Mouse (Mus musculus) regulatory T cell (primary cell): Measurements from ENCODE around the gene Slc22a29.
"Not testable (repeated sequence)": the region's sequence is repeated elsewhere in the genome, so short reads cannot be mapped to it uniquely, and the experiment has no call there.

Experiments
- in situ Hi-C: fragments of 300-600 bp; cut with MboI, MseI; formaldehyde crosslinking; loops from one replicate; pipeline ENCODE4 v1.15.1; 2025; ENCODE audit warnings: high pct_unique_total_duplicates

The Slc22a29 gene

DNA sequence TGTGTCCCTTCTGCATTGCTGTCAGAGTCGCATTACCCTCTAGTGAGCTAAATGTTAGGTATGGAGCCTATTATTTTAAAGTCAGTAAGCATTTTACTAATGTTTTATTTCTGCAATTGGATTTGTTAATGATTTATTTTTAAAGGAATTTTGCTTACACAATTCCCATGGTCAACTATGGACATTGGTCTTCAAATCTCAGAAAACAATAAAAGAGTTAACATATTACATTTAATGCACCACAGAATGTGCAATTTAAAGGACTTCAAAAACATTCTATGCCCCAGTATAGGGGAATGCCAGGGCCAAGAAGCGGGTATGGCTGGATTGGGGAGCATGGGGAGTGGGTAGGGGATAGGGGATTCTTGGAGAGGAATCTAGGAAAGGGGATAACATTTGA, at the start of gene Slc22a29:
Gene Slc22a29, minus strand, starts transcription at position 101 of the 400 bp plus-strand sequence.
- in situ Hi-C loops = no loop called here

DNA sequence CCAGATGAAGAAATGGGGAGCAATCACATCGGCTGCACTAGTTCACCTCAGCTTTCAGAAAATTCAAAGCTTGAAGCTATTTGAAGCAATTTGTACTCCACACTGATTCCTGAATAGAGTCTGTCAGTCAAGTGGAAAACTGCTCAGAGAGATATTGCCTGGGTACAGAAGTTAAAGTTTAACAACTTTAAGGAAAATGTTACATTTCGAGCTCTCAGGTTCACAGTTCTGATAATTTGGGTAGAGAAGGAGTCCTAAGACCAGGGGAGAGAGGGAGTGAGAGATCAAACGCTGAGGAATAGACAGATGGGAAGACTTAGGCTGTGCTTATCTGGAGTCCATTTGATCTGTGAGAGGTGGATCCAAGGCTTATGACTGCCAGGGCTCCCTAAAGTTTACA, 46.6 kb upstream of the Slc22a29 start:
- in situ Hi-C loops = loop anchor here (5.0 kb wide), 1 partner anchor 293 kb away; no protein-coding TSS in a partner anchor

- in situ Hi-C loops = loop anchor here (10.0 kb wide), 1 partner anchor 698 kb away; the partner anchor contains the start of gene Pla2g16
Measured at GRCm38 (mm10) chr19:8252705-8253037, 34.0 kb upstream of the Slc22a29 start.

GRCm38 (mm10) chr19:8251896-8252704, 33.4 kb upstream of the Slc22a29 start:
- in situ Hi-C loops = loop anchor here (10.0 kb wide), 1 partner anchor 697 kb away; the partner anchor contains the start of gene Pla2g16

GRCm38 (mm10) chr19:8228916-8229315, 10.2 kb upstream of the Slc22a29 start:
- in situ Hi-C loops = no loop called here

- in situ Hi-C loops = no loop called here
Measured at GRCm38 (mm10) chr19:8148787-8149523, 69.7 kb downstream of the Slc22a29 start.

- in situ Hi-C loops = not testable (repeated sequence)
Measured at GRCm38 (mm10) chr19:8142716-8143115, 76.0 kb downstream of the Slc22a29 start.

GRCm38 (mm10) chr19:8134127-8134841, 84.4 kb downstream of the Slc22a29 start:
- in situ Hi-C loops = loop anchor here (5.0 kb wide), 1 partner anchor 268 kb away; no protein-coding TSS in a partner anchor

DNA sequence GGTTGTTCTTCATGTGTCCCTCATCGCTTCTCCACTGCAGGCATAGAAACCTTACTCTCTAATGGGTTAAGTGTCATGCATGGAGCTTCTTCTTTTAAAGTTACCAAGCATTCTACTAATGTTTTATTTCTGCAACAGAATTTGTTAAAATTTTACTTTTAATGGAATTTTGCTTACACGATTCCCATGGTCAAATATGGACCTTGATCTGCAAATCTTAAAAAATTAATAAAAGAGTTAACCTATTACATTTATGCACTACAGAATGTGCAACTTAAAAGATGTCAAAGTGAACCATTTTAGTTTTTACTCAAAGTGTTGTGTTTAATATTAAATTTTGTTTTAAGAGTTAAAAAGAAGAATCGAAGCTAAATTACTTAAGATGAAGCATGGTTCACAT, 86.8 kb downstream of the Slc22a29 start, which contains the start of gene Slc22a28:
Gene Slc22a28, minus strand, starts transcription at position 102 of the 400 bp plus-strand sequence.
- in situ Hi-C loops = loop anchor here (5.0 kb wide), 1 partner anchor 270 kb away; no protein-coding TSS in a partner anchor
